Mouse (Mus musculus): ENCODE measurements at regions not wholly inside any gene's neighbourhood (a gene's known extent, or its start where the extent isn't known, plus 50 kb on each side); places are given as distances from the start of the nearest gene placed in this dataset.

- ATAC-seq (ENCODE audit: low TSS enrichment), result peak; percentile 91
Observed at GRCm38 (mm10) chr5:53381492-53382199, 84.3 kb upstream of the Rbpj start.

GRCm38 (mm10) chr5:53384026-53384425, 81.9 kb upstream of the Rbpj start:
- no peak for ATAC-seq (ENCODE audit: low TSS enrichment)

DNA sequence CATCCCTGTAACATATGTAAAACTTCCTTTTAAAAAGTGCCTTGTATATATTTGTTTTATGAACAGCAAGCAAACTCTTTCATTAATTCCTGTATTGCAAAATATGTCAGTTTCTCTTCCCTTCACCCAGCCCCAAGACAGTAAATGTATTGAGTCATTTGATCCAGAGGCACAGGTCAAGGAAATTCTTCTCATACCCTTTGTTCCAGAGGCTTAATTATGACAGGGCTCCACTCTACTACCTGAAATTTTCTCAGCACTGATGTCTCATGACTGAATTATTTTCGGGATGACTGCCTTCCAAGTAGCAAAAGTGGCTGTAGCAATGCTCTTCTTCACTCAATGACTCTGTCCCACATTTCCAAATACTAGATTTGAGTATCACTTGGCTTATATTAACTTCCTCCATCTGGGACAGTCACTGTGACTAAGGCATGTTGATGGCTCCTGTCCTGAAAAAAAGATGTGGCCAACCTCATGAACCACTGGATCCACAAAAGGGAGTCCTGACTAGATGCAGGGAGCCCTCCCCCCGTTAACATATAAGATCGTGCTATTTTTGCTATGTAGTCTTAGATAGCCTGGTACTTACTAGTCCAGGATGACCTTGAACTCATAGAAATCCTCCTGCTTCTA, 80.3 kb upstream of the Rbpj start:
- no peak for ATAC-seq (ENCODE audit: low TSS enrichment)

DNA sequence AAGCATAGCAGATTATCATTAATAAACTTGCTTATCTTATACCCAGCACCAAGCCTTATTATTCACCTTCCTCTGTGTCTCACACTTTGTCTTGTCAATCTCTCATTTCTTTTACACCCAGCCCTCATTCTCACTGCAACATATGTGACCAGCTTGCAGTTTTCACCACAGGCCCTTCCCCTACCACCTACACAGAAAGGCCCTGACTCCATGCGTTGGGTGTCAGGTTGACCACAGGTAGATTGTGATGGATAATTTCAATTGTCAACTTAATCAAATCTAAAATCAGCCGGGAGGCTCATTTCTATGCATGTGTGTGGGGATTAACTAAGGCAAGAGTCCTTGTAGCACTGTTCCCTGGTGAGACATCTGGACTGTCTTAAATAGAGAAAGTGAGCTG, 72.4 kb upstream of the Rbpj start:
- no peak; the same call in 1 of the 2 replicates for ATAC-seq (ENCODE audit: low TSS enrichment)

GRCm38 (mm10) chr5:53394560-53394959, 71.4 kb upstream of the Rbpj start:
- no peak for ATAC-seq (ENCODE audit: low TSS enrichment)

GRCm38 (mm10) chr5:53398428-53399058, 67.4 kb upstream of the Rbpj start:
- no peak; the same call in 1 of the 2 replicates for ATAC-seq (ENCODE audit: low TSS enrichment)

GRCm38 (mm10) chr5:53401093-53401492, 64.9 kb upstream of the Rbpj start:
- ATAC-seq (ENCODE audit: low TSS enrichment), result no peak

DNA sequence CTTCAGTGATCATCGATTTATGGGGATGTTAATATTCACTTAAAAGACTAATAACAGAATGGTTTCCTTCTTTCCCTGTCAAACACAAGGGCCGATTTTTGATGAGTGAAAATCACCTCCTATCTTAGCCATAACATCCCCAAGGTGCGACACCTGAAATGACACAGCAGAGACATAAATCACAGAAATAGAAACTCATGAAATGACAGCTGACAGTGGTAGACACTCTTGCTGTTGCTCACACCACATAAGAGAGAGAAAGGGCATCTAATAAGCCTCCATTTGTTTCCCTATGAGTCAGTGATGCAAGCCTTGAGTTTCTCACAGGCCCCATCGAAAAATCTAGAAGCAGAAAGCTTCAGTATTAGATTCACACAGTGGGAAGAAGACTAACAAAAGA, 63.9 kb upstream of the Rbpj start:
- ATAC-seq (ENCODE audit: low TSS enrichment), result no peak

GRCm38 (mm10) chr5:53402619-53403151, 63.3 kb upstream of the Rbpj start:
- no peak for ATAC-seq (ENCODE audit: low TSS enrichment)

- no peak for ATAC-seq (ENCODE audit: low TSS enrichment)
Observed at GRCm38 (mm10) chr5:53405929-53406328, 60.0 kb upstream of the Rbpj start.

- no peak for ATAC-seq (ENCODE audit: low TSS enrichment)
Observed at GRCm38 (mm10) chr5:53407646-53408045, 58.3 kb upstream of the Rbpj start.

GRCm38 (mm10) chr5:53408235-53408634, 57.7 kb upstream of the Rbpj start:
- ATAC-seq (ENCODE audit: low TSS enrichment), result no peak

- no peak for ATAC-seq (ENCODE audit: low TSS enrichment)
Observed at GRCm38 (mm10) chr5:53409740-53410139, 56.2 kb upstream of the Rbpj start.

DNA sequence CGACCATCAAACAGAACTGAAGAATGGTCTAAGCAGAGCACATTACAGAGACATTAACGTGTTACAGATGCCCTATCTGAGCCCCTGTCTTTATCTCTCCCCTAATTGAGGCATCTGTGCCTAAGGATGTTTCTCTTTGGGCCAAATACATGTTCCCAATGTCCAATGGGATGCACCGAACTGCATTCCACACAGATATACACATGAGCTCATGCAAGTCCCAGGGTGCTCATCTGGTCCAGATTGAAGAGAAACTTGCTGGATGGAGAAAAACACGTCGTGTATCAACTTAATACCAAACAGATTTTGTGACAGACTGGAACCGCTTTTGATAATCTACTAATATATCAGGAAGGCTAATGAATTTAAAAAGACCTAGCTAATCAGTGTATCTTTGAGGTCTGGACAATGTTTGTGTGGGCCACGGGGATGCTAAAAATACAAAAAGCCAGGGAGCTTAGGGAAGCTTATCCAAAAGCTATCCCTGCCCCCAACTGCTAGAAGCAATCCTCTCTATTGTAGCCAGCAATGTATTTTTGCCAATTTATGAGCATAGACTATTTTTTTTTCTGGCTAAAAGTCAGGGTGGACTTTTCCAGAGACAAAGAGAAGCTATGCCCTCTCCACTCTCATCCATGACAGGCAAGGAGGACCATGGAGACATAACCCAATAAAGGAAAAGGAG, 53.4 kb upstream of the Rbpj start:
- ATAC-seq (ENCODE audit: low TSS enrichment), result no peak

GRCm38 (mm10) chr5:53413677-53414076, 52.3 kb upstream of the Rbpj start:
- no peak for ATAC-seq (ENCODE audit: low TSS enrichment)

- ATAC-seq (ENCODE audit: low TSS enrichment), result no peak
Observed at GRCm38 (mm10) chr5:53415472-53415871, 50.5 kb upstream of the Rbpj start.
